In the genomic region with DNA sequence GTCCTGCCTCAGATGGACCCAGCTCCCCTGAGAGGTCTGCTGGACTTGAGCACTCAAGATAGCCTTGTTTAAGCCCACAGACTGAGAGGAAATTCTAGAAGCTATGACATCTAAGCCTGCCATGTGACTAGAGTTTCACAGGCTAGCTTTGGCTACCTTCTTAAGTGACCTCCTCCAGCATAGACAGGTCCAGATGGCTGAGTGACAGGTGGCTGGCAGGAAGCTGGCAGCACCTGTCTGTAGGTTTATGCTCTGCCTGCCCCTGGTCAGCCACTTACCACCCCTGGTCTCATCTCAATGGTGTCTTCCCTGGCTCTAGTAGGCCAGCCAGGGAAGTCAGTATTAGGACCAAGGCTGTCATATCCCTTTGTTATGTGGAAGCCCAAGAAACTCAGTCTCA, we compare ENCODE assay signal across 31 mouse cellular contexts.
"Had no signal": no experiment of that assay in that cellular context is flagged by ENCODE, and none has a peak within 500 bp of the region (broad histone marks: within the 10 kb centered on the region; RNA-seq: fewer than 3 reads in every experiment).

No protein-coding gene starts in this region.

- H3K4me3 ChIP-seq: left cerebral cortex, adult 2 months; limb, embryonic 10.5 days; limb, embryonic 12.5 days; limb, embryonic 13.5 days; limb, embryonic 15.5 days; liver, embryonic 12.5 days; liver, embryonic 13.5 days; liver, embryonic 15.5 days; lung, embryonic 15.5 days; megakaryocyte, embryonic 14.5 days; midbrain, embryonic 10.5 days; midbrain, embryonic 12.5 days; midbrain, embryonic 13.5 days; midbrain, embryonic 15.5 days; myocyte had no signal

- DNase-seq: left cerebral cortex, postnatal 4 days; liver; liver, embryonic 13.5 days; liver, postnatal 0 days; lung, adult 18-20 months; lung, adult 2 months; lung, embryonic 14.5 days; lung, postnatal 10 days; lung, postnatal 14 days; lung, postnatal 36 days; lung, postnatal 4 days; midbrain, embryonic 14.5 days had no signal

- H3K36me3 ChIP-seq: limb, embryonic 10.5 days; limb, embryonic 12.5 days; limb, embryonic 13.5 days; limb, embryonic 15.5 days; liver, embryonic 12.5 days; liver, embryonic 13.5 days; liver, embryonic 15.5 days; lung, embryonic 15.5 days; midbrain, embryonic 10.5 days; midbrain, embryonic 12.5 days; midbrain, embryonic 13.5 days; midbrain, embryonic 15.5 days had no signal

- H3K4me2 ChIP-seq: limb, embryonic 12.5 days; limb, embryonic 13.5 days; limb, embryonic 15.5 days; liver, embryonic 11.5 days; liver, embryonic 12.5 days; liver, embryonic 13.5 days; liver, embryonic 15.5 days; lung, embryonic 14.5 days; lung, embryonic 15.5 days; midbrain, embryonic 12.5 days; midbrain, embryonic 13.5 days; midbrain, embryonic 15.5 days had no signal

- H3K9me3 ChIP-seq: limb, embryonic 10.5 days; limb, embryonic 12.5 days; limb, embryonic 13.5 days; limb, embryonic 15.5 days; liver, embryonic 12.5 days; liver, embryonic 13.5 days; liver, embryonic 15.5 days; lung, embryonic 15.5 days; midbrain, embryonic 10.5 days; midbrain, embryonic 12.5 days; midbrain, embryonic 13.5 days; midbrain, embryonic 15.5 days had no signal

- H3K27ac ChIP-seq: left cerebral cortex, adult 2 months; limb, embryonic 10.5 days; limb, embryonic 12.5 days; limb, embryonic 13.5 days; limb, embryonic 15.5 days; liver, embryonic 12.5 days; liver, embryonic 13.5 days; liver, embryonic 14.5 days; liver, embryonic 15.5 days; lung, embryonic 15.5 days; macrophage; midbrain, embryonic 10.5 days; midbrain, embryonic 12.5 days; midbrain, embryonic 13.5 days; midbrain, embryonic 15.5 days had no signal

- H3K9ac ChIP-seq: limb, embryonic 12.5 days; limb, embryonic 13.5 days; limb, embryonic 15.5 days; liver, embryonic 12.5 days; liver, embryonic 13.5 days; liver, embryonic 14.5 days; liver, embryonic 15.5 days; liver, postnatal 0 days; lung, embryonic 14.5 days; lung, embryonic 15.5 days; midbrain, embryonic 12.5 days; midbrain, embryonic 13.5 days; midbrain, embryonic 15.5 days had no signal

- H3K27me3 ChIP-seq: limb, embryonic 13.5 days; limb, embryonic 15.5 days; liver, embryonic 12.5 days; liver, embryonic 13.5 days; liver, embryonic 15.5 days; lung, embryonic 15.5 days; midbrain, embryonic 13.5 days; midbrain, embryonic 15.5 days had no signal

- ATAC-seq: liver, embryonic 12.5 days; liver, postnatal 0 days; lung, postnatal 0 days; midbrain, embryonic 13.5 days; midbrain, embryonic 15.5 days; midbrain, embryonic 16.5 days had no signal

- H3K4me1 ChIP-seq: liver, embryonic 12.5 days; liver, embryonic 13.5 days; liver, embryonic 15.5 days had no signal
